Mouse (Mus musculus): ENCODE measurements around the gene Olfr56.

DNA sequence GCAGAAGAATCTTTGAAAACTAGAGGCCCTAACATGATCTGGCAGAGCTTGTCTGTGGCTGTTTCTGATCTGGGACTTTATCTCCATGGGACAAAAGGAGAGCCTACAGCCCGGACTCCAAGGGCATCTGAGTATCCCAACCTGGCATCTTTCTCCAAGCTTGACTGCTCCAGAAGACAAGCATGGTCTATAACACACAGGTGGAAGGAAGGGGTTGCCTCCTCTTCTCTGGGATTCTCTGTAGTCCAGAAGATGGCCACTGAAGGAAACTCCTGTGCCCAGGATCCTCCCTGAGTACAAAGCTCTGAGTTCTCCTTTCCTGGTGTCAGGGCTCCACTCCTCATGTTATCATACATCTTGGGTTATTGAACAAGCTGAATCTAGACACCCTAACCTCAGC, 101.9 kb downstream of the Olfr56 start:
- TF ChIP-seq CTCF (IDR thresholded peaks at IDR 0.05; ENCODE audit: borderline replicate concordance, control insufficient read depth, extremely low read depth, insufficient read depth, low read length, poor library complexity) (no peak), POLR2A (IDR thresholded peaks at IDR 0.05; ENCODE audit: control insufficient read depth, extremely low read depth, insufficient read depth, low read length, poor library complexity) (no peak)
